Mouse (Mus musculus): Measurements from ENCODE around the gene Galns. TPM values are rescaled to one million over a fixed set of nuclear protein-coding genes. Genes with fewer than 3 reads are reported as not detected.

Galns gene
- total and polyA plus RNA-seq, 3 experiments, result 16.4 to 25.6 (median 25.6) TPM

GRCm38 (mm10) chr8:122638601-122639000 is 27.3 kb upstream of the Galns start:
- H3K36me3 ChIP-seq (replicated peaks in 1 of 2; ENCODE audit: control insufficient read depth in 1 of 2, insufficient read depth in 1 of 2, low read length in 1 of 2), result peaks cover 92 to 100% of the 10 kb centered on the region in 2 experiments
- H3K27me3 ChIP-seq (replicated peaks), result no peaks in the 10 kb centered on the region
- no peak overlapping the region for H3K9ac ChIP-seq (ENCODE audit: insufficient read depth, low read depth)
- dilution Hi-C loops (cut with MboI; ENCODE audit: extremely low pct_ligation_motif_present, extremely low pct_unique_long_range_greater_than_20kb, low sequenced_read_pairs) (no loop called here), in situ Hi-C loops (cut with MboI; ENCODE audit: low pct_ligation_motif_present, low pct_unique_long_range_greater_than_20kb, low sequenced_read_pairs) (no loop called here)
- H3K79me2 ChIP-seq (replicated peaks; ENCODE audit: control insufficient read depth, extremely low read depth, insufficient read depth, poor library complexity, severe bottlenecking), result no peaks in the 10 kb centered on the region
- no peak for TF ChIP-seq MEF2A (IDR thresholded peaks at IDR 0.05; ENCODE audit: borderline replicate concordance, low read depth, low read length)
- TF ChIP-seq ZKSCAN1 (IDR thresholded peaks at IDR 0.05; ENCODE audit: borderline replicate concordance, low read depth, low read length), result no peak
- TF ChIP-seq JUN (IDR thresholded peaks at IDR 0.05; ENCODE audit: insufficient read depth, low read depth, low read length), result no peak
- TF ChIP-seq HCFC1 (IDR thresholded peaks at IDR 0.05; ENCODE audit: low read depth, low read length), result no peak
- TF ChIP-seq IRF4 (IDR thresholded peaks at IDR 0.05; ENCODE audit: low read depth, low read length), result no peak
- no peak for TF ChIP-seq CHD1 (IDR thresholded peaks at IDR 0.05; ENCODE audit: low read depth, low read length)
- no peak for TF ChIP-seq MAX (IDR thresholded peaks at IDR 0.05; ENCODE audit: low read length)
- TF ChIP-seq CTCF (conservative IDR thresholded peaks at IDR 0.05 in 1 of 2, IDR thresholded peaks at IDR 0.05 in 1 of 2; ENCODE audit: low read depth in 2 of 2, low read length in 2 of 2), result no peak
- TF ChIP-seq KAT2A (IDR thresholded peaks at IDR 0.05; ENCODE audit: insufficient replicate concordance, low read length), result no peak
- no peak for TF ChIP-seq UBTF (IDR thresholded peaks at IDR 0.05; ENCODE audit: low read depth, low read length)
- TF ChIP-seq CHD2 (IDR thresholded peaks at IDR 0.05; ENCODE audit: low read length), result no peak
- H3K27ac ChIP-seq (ENCODE audit: insufficient read depth, low read depth), result no peak overlapping the region
- H3K4me2 ChIP-seq (ENCODE audit: insufficient read depth, low read depth, poor library complexity, severe bottlenecking), result no peak overlapping the region
- peaks cover 0 to 5% of the 10 kb centered on the region in 2 experiments; a peak in 1 of 4 replicates for H3K4me1 ChIP-seq (ENCODE audit: control insufficient read depth in 1 of 2, insufficient read depth in 2 of 2)
- no peak overlapping the region for H3K4me3 ChIP-seq (replicated peaks in 1 of 3; ENCODE audit: low read depth in 2 of 3, low read length in 2 of 3, poor library complexity in 1 of 3)
- H3K9me3 ChIP-seq (replicated peaks; ENCODE audit: low read length), result no peaks in the 10 kb centered on the region
- DNase-seq (ENCODE audit: extremely low read depth), result no peak

GRCm38 (mm10) chr8:122637230-122637629 is 26.0 kb upstream of the Galns start:
- H3K4me3 ChIP-seq (replicated peaks in 1 of 3; ENCODE audit: low read depth in 2 of 3, low read length in 2 of 3, poor library complexity in 1 of 3), result no peak overlapping the region
- in situ Hi-C loops (cut with MboI; ENCODE audit: low pct_ligation_motif_present, low pct_unique_long_range_greater_than_20kb, low sequenced_read_pairs), result no loop called here
- no peaks in the 10 kb centered on the region for H3K9me3 ChIP-seq (replicated peaks; ENCODE audit: low read length)
- peaks cover 89 to 99% of the 10 kb centered on the region in 2 experiments for H3K36me3 ChIP-seq (replicated peaks in 1 of 2; ENCODE audit: control insufficient read depth in 1 of 2, insufficient read depth in 1 of 2, low read length in 1 of 2)
- no peak overlapping the region for H3K4me2 ChIP-seq (ENCODE audit: insufficient read depth, low read depth, poor library complexity, severe bottlenecking)
- no peak overlapping the region for H3K9ac ChIP-seq (ENCODE audit: insufficient read depth, low read depth)
- no peaks in the 10 kb centered on the region for H3K27me3 ChIP-seq (replicated peaks)
- no peak overlapping the region for H3K27ac ChIP-seq (ENCODE audit: insufficient read depth, low read depth)
- TF ChIP-seq HCFC1 (IDR thresholded peaks at IDR 0.05; ENCODE audit: low read depth, low read length), result no peak
- TF ChIP-seq NRF1 (IDR thresholded peaks at IDR 0.05; ENCODE audit: low read depth, low read length), result no peak
- dilution Hi-C loops (cut with MboI; ENCODE audit: extremely low pct_ligation_motif_present, extremely low pct_unique_long_range_greater_than_20kb, low sequenced_read_pairs), result no loop called here
- no peaks in the 10 kb centered on the region for H3K79me2 ChIP-seq (replicated peaks; ENCODE audit: control insufficient read depth, extremely low read depth, insufficient read depth, poor library complexity, severe bottlenecking)
- H3K4me1 ChIP-seq (ENCODE audit: control insufficient read depth in 1 of 2, insufficient read depth in 2 of 2), result peaks cover 0 to 5% of the 10 kb centered on the region in 2 experiments; a peak in 1 of 4 replicates
- no peak for DNase-seq (ENCODE audit: extremely low read depth)

GRCm38 (mm10) chr8:122636803-122637175 is 25.5 kb upstream of the Galns start:
- in situ Hi-C loops (cut with MboI; ENCODE audit: low pct_ligation_motif_present, low pct_unique_long_range_greater_than_20kb, low sequenced_read_pairs), result no loop called here
- dilution Hi-C loops (cut with MboI; ENCODE audit: extremely low pct_ligation_motif_present, extremely low pct_unique_long_range_greater_than_20kb, low sequenced_read_pairs), result no loop called here
- H3K36me3 ChIP-seq (replicated peaks in 1 of 2; ENCODE audit: control insufficient read depth in 1 of 2, insufficient read depth in 1 of 2, low read length in 1 of 2), result peaks cover 86 to 98% of the 10 kb centered on the region in 2 experiments
- no peak for TF ChIP-seq ZC3H11A (IDR thresholded peaks at IDR 0.05; ENCODE audit: low read depth, low read length)
- no peak for TF ChIP-seq POLR2AphosphoS2 (IDR thresholded peaks at IDR 0.05; ENCODE audit: low read depth, low read length)
- no peak for TF ChIP-seq HCFC1 (IDR thresholded peaks at IDR 0.05; ENCODE audit: low read depth, low read length)
- TF ChIP-seq TCF12 (IDR thresholded peaks at IDR 0.05; ENCODE audit: low read depth, low read length), result no peak
- TF ChIP-seq NELFE (IDR thresholded peaks at IDR 0.05; ENCODE audit: low read depth, low read length), result no peak
- no peak for TF ChIP-seq GABPA (IDR thresholded peaks at IDR 0.05; ENCODE audit: insufficient replicate concordance, low read depth, low read length)
- no peaks in the 10 kb centered on the region for H3K27me3 ChIP-seq (replicated peaks)
- H3K27ac ChIP-seq (ENCODE audit: insufficient read depth, low read depth), result no peak overlapping the region
- no peaks in the 10 kb centered on the region for H3K79me2 ChIP-seq (replicated peaks; ENCODE audit: control insufficient read depth, extremely low read depth, insufficient read depth, poor library complexity, severe bottlenecking)
- no peak overlapping the region for H3K4me2 ChIP-seq (ENCODE audit: insufficient read depth, low read depth, poor library complexity, severe bottlenecking)
- H3K4me1 ChIP-seq (ENCODE audit: control insufficient read depth in 1 of 2, insufficient read depth in 2 of 2), result peaks cover 0 to 5% of the 10 kb centered on the region in 2 experiments; a peak in 1 of 4 replicates
- H3K4me3 ChIP-seq (replicated peaks in 1 of 3; ENCODE audit: low read depth in 2 of 3, low read length in 2 of 3, poor library complexity in 1 of 3), result no peak overlapping the region
- no peak overlapping the region for H3K9ac ChIP-seq (ENCODE audit: insufficient read depth, low read depth)
- no peak for DNase-seq (ENCODE audit: extremely low read depth)
- H3K9me3 ChIP-seq (replicated peaks; ENCODE audit: low read length), result no peaks in the 10 kb centered on the region
